Mouse (Mus musculus) neural tube, embryonic 15.5 days (tissue): Measurements from ENCODE around the gene Leap2. TPM values are rescaled to one million over a fixed set of nuclear protein-coding genes. Genes with fewer than 3 reads are reported as not detected.

Source experiments
- ATAC-seq: fragments of 200-750 bp; cut with Nextera tagmentation; 2 replicates; pipeline ENCODE4 v1.8.0; 2017; ENCODE audit warnings: mild to moderate bottlenecking, moderate TSS enrichment, moderate library complexity; ENCODE audit not compliant: low FRiP score
- H3K27ac ChIP-seq: fragments of 300-500 bp; sonication (generic); replicated peaks from 2 replicates; pipeline ENCODE4 v1.5.1; 2015; ENCODE audit warnings: mild to moderate bottlenecking, inconsistent platforms
- H3K27me3 ChIP-seq: fragments of 300-500 bp; sonication (generic); replicated peaks from 2 replicates; pipeline ENCODE4 v1.6.1; 2015; ENCODE audit warnings: inconsistent platforms
- H3K36me3 ChIP-seq: fragments of 300-500 bp; sonication (generic); 2 replicates; pipeline ENCODE4 v1.6.1; 2015; ENCODE audit warnings: inconsistent platforms
- H3K4me1 ChIP-seq: fragments of 300-500 bp; sonication (generic); 2 replicates; pipeline ENCODE4 v1.6.1; 2015; ENCODE audit warnings: inconsistent platforms
- H3K4me2 ChIP-seq: fragments of 300-500 bp; sonication (generic); 2 replicates; pipeline ENCODE4 v1.6.1; 2015; ENCODE audit warnings: inconsistent platforms, mild to moderate bottlenecking, moderate library complexity
- H3K4me3 ChIP-seq: fragments of 300-500 bp; sonication (generic); replicated peaks from 2 replicates; pipeline ENCODE4 v1.5.1; 2015; ENCODE audit warnings: mild to moderate bottlenecking, inconsistent platforms
- H3K9ac ChIP-seq: fragments of 300-500 bp; sonication (generic); replicated peaks from 2 replicates; pipeline ENCODE4 v1.6.1; 2015; ENCODE audit warnings: mild to moderate bottlenecking, inconsistent platforms
- H3K9me3 ChIP-seq: fragments of 300-500 bp; sonication (generic); replicated peaks from 2 replicates; pipeline ENCODE4 v1.6.1; 2016; ENCODE audit warnings: inconsistent platforms
- WGBS: fragments of 180-500 bp; shearing (Covaris S2); methylation state at CpG from one replicate; pipeline ENCODE4 v1.1.7; 2015; ENCODE audit warnings: mixed read lengths; 5-methylcytosine and 5-hydroxymethylcytosine counted together
- microRNA-seq: library from miRNA; unstranded; fragments of <30 nt; microRNA quantifications from one replicate; pipeline ENCODE4, GENCODE M21; 2017
- polyA plus RNA-seq: library from polyadenylated mRNA; unstranded; fragments of >200 nt; fragmentation: Nextera tagmentation; extraction: Ambion mirVana; gene quantifications from 2 replicates; pipeline ENCODE4 v1.2.1, GENCODE M21; 2015

The Leap2 gene
- polyA plus RNA-seq, 1 experiment from 2014 or later = not detected

DNA sequence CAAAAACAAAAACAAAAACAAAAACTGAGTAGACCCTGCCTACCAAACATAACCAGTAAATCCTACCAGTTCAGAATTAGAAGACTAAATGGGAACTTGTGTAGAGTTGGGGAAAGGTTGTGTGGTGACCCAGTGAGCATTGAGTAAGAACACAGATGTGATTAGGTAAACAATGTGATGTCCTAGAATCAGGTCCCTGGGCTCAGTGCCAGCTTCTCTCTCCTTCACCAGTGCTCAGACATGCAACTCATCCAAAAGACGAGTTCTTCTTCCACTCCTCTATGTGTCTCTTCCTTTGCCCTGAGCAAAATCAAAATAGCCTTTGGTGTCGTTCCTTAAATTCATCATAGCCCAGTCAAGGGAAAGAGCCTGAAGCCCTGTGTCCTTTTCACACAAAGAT lies 1.9 kb upstream of the Leap2 start:
- H3K27me3 ChIP-seq = no peaks in the 10 kb centered on the region
- 71% methylated on average over 2 of the region's 2 CpGs for WGBS
- no peak for ATAC-seq
- H3K4me1 ChIP-seq = peaks cover 8% of the 10 kb centered on the region
- H3K9ac ChIP-seq = no peak overlapping the region
- peaks cover 34% of the 10 kb centered on the region for H3K36me3 ChIP-seq
- H3K27ac ChIP-seq = no peak overlapping the region
- H3K4me3 ChIP-seq = no peak overlapping the region
- H3K9me3 ChIP-seq = no peaks in the 10 kb centered on the region
- H3K4me2 ChIP-seq = no peak overlapping the region

DNA sequence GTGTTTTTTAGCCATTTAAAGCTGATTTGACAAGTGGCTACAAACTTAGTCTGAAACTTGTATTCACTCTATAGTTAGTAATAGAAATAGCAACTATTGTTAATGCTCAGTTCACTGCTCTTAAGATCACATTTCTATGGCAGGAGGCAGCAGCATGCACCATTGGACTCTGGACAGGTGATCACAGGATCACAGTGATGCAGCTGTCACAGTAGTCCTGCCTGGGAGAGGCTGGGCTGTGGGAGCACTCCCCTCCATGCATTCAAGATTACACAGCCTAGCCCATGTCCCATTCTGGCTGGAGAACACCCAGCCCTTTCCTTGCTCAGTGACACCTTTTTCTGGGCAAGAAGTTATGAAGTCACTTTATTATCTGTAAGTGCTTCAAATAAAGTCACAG lies 4.9 kb downstream of the Leap2 start:
- Histone ChIP-seq H3K27me3 (no peaks in the 10 kb centered on the region), H3K4me3 (no peak overlapping the region), H3K27ac (no peak overlapping the region), H3K4me1 (no peaks in the 10 kb centered on the region), H3K9ac (no peak overlapping the region), H3K36me3 (peaks cover 71% of the 10 kb centered on the region), H3K4me2 (no peak overlapping the region), H3K9me3 (no peaks in the 10 kb centered on the region)
- ATAC-seq = no peak

DNA sequence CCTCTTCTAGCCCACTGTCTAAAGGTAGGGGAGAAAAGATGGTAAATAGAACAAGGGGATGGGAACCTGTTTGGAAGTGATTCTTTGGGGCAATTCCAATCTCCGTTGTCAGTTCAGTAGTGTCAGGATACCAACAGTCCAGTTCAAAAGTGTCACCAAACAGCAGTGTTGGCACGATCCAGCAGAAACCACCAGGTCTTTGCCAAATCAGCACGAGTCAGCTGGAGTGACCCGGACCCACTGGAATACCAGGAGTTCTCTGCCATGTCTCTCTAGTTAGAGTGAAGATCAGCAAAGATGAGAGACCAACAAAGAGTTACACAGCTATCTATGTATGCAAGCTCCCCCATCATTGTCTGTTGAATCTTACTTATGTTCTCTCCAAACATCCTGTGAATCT lies 9.1 kb downstream of the Leap2 start:
- Histone ChIP-seq H3K36me3 (peaks cover 84% of the 10 kb centered on the region), H3K27ac (no peak overlapping the region), H3K27me3 (no peaks in the 10 kb centered on the region), H3K9ac (no peak overlapping the region), H3K4me2 (no peak overlapping the region), H3K4me3 (no peak overlapping the region), H3K4me1 (no peaks in the 10 kb centered on the region), H3K9me3 (no peaks in the 10 kb centered on the region)
- 95% methylated on average over 4 of the region's 4 CpGs for WGBS
- no peak for ATAC-seq

DNA sequence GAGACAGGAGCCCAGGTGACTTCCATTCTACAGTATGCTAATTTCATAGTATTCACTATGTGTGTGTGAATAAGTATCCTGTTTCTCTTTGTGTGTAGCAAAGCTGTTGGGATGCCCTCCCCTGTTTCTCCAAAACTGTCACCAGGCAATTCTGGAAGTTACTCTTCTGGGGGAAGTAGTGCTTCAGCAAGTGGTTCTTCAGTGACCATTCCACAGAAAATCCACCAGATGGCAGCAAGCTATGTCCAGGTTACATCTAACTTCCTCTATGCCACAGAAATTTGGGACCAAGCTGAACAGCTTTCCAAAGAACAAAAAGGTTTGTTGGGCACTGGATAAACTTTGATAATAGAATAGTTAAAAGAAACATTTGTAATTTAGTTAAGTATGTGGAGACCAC lies 11.2 kb downstream of the Leap2 start:
- Histone ChIP-seq H3K27me3 (no peaks in the 10 kb centered on the region), H3K9me3 (no peaks in the 10 kb centered on the region), H3K4me1 (no peaks in the 10 kb centered on the region), H3K27ac (no peak overlapping the region), H3K9ac (no peak overlapping the region), H3K36me3 (peaks cover 82% of the 10 kb centered on the region), H3K4me2 (no peak overlapping the region), H3K4me3 (no peak overlapping the region)
- no peak for ATAC-seq

DNA sequence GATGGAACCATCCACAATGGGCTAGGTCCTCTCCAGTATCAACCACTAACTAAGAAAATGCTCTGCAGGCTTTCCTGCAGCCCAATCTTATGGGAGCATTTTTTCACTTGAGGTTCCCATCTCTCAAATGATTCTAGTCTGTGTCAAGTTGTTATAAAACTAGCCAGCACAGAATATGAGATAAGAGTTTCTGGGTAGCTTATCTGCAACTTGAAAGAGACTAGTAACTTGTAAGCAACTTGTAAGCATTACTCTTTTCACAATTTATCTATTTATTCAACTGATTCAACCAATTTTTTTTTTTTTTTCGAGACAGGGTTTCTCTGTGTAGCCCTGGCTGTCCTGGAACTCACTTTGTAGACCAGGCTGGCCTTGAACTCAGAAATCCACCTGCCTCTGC lies 19.3 kb downstream of the Leap2 start:
- Histone ChIP-seq H3K4me2 (no peak overlapping the region), H3K27me3 (no peaks in the 10 kb centered on the region), H3K9me3 (no peaks in the 10 kb centered on the region), H3K27ac (no peak overlapping the region), H3K4me3 (no peak overlapping the region), H3K9ac (no peak overlapping the region), H3K36me3 (peaks cover 74% of the 10 kb centered on the region), H3K4me1 (no peaks in the 10 kb centered on the region)
- WGBS = 96% methylated on average over 1 of the region's 1 CpGs
- ATAC-seq = no peak

DNA sequence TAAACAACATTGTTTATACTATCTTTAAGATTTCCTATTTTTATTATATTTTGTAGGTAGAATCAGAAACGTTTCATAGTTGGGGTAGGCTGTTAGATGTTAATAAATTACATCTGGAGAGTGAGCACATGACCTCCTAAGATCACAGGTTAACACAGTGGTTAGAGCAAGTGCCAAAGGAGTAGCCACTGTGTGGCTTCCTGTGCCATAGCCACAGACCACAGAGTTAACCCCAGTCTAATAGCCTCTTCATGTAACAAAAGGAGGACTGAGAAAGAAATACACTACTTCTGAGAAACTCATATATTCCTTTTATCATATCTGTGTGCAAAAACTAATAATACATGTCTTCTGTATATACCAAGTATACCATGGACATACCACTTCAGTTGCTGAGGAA lies 29.1 kb downstream of the Leap2 start:
- no peaks in the 10 kb centered on the region for H3K4me1 ChIP-seq
- WGBS = 90% methylated on average over 1 of the region's 1 CpGs
- no peak overlapping the region for H3K27ac ChIP-seq
- no peaks in the 10 kb centered on the region for H3K9me3 ChIP-seq
- no peaks in the 10 kb centered on the region for H3K27me3 ChIP-seq
- no peak overlapping the region for H3K4me2 ChIP-seq
- peaks cover 43% of the 10 kb centered on the region for H3K36me3 ChIP-seq
- H3K9ac ChIP-seq = no peak overlapping the region
- no peak overlapping the region for H3K4me3 ChIP-seq
- ATAC-seq = no peak

DNA sequence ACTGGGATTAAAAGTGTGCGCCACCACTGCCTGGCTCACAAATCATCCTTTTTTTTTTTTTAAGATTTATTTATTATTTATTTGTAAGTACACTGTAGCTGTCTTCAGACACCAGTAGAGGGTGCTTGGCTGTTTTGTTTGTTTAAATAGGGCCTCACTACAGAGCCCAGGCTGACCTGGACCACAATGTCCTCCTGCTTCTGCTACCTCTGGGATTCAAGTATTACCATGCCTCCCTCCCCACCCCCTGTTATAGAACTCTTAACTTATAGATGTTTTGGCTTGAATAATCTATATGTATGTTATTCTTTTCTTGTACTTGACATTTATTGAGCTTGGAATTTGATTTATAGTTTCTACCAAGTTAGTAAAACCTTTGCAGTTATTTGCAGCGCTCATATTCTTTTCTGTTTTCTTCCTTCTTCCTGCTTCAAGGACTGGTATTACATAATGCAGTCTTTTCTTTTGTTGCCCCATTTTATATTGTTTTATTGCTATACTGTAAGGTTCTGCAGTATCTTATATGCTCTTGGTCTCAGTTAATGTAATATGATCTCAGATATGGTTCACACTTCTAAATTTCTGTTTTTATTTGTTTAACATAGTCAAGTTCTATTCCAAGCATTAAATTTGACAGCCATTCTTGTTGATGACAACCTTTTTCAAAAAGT lies 39.1 kb downstream of the Leap2 start:
- Histone ChIP-seq H3K36me3 (peaks cover 35% of the 10 kb centered on the region), H3K4me3 (no peak overlapping the region), H3K4me2 (no peak overlapping the region), H3K9ac (no peak overlapping the region), H3K4me1 (no peaks in the 10 kb centered on the region), H3K9me3 (no peaks in the 10 kb centered on the region), H3K27me3 (no peaks in the 10 kb centered on the region), H3K27ac (no peak overlapping the region)
- 95% methylated on average over 2 of the region's 2 CpGs for WGBS
- no peak for ATAC-seq

DNA sequence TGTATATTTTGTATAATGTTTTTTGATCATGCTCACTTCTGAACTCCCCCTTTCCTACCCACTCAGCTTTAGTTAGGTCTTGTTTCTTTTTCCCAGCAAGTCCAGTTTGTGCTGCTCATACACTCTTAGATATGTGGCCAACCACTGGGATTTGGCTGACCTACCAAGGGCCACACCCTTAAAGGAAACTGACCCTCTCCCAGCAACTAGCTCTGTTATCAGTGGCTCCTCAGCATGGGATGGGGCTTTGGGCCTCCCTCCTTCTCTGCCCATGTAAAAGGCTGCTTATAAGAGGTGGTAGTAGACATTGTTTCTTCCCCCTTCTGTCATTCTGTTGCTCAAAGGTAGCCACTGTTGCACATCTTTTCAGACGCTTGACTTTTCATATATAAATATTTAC lies 44.1 kb downstream of the Leap2 start:
- no peak overlapping the region for H3K27ac ChIP-seq
- no peak overlapping the region for H3K4me2 ChIP-seq
- H3K27me3 ChIP-seq = no peaks in the 10 kb centered on the region
- no peak overlapping the region for H3K4me3 ChIP-seq
- H3K4me1 ChIP-seq = no peaks in the 10 kb centered on the region
- H3K9ac ChIP-seq = no peak overlapping the region
- no peak for ATAC-seq
- peaks cover 49% of the 10 kb centered on the region for H3K36me3 ChIP-seq
- 87% methylated on average over 1 of the region's 1 CpGs for WGBS
- no peaks in the 10 kb centered on the region for H3K9me3 ChIP-seq

Small RNA genes within 50 kb of the gene (microRNA-seq; reads per million reads assigned to microRNA genes)
- gene Mir6920 = not detected

Other genes starting within 250 kb of the Leap2 start
- gene Hspa4, start 122.7 kb downstream of the Leap2 start, polyA plus RNA-seq = 43.5 and 54.6 TPM in 2 replicates
- 15.3 and 15.7 TPM in 2 replicates for gene Zcchc10, start 98.5 kb downstream of the Leap2 start, polyA plus RNA-seq
- gene Aff4, start 72.3 kb downstream of the Leap2 start, polyA plus RNA-seq = 35.5 and 40.1 TPM in 2 replicates
- 796 and 911 TPM in 2 replicates for gene Uqcrq, start 7.7 kb upstream of the Leap2 start, polyA plus RNA-seq
- 2.4 and 2.9 TPM in 2 replicates for gene Gdf9, start 7.9 kb upstream of the Leap2 start, polyA plus RNA-seq
- gene Gm10447, start 33.9 kb upstream of the Leap2 start, polyA plus RNA-seq = 0.13 TPM in 1 of 2 replicates, not detected in the other
- gene Shroom1, start 34.0 kb upstream of the Leap2 start, polyA plus RNA-seq = 3.4 and 4.1 TPM in 2 replicates
- not detected in 2 replicates for gene Gm9837, start 47.3 kb upstream of the Leap2 start, polyA plus RNA-seq
- gene Gm9945, start 57.0 kb upstream of the Leap2 start, polyA plus RNA-seq = 0.27 TPM in 1 of 2 replicates, not detected in the other
- gene Sowaha, start 57.1 kb upstream of the Leap2 start, polyA plus RNA-seq = 1.4 and 1.6 TPM in 2 replicates
- 23.3 and 26.2 TPM in 2 replicates for gene Sept8, start 96.1 kb upstream of the Leap2 start, polyA plus RNA-seq
- 275 and 338 TPM in 2 replicates for gene Kif3a, start 144.2 kb upstream of the Leap2 start, polyA plus RNA-seq
- gene Il4, start 195.5 kb upstream of the Leap2 start, polyA plus RNA-seq = 5.0 and 5.4 TPM in 2 replicates
- 0.20 TPM in 1 of 2 replicates, not detected in the other for gene Il13, start 211.5 kb upstream of the Leap2 start, polyA plus RNA-seq